Mouse (Mus musculus): Measurements from ENCODE around the gene Pin4.
"Not testable (repeated sequence)": the region's sequence is repeated elsewhere in the genome, so short reads cannot be mapped to it uniquely, and the experiment has no call there.

The Pin4 gene

GRCm38 (mm10) chrX:102119042-102119864 lies at the start of gene Pin4:
Pin4 (plus strand) TSS chrX:102119447.
- DNase-seq (ENCODE audit: low spot score in 2 of 2): peak; percentile 89 to 93

GRCm38 (mm10) chrX:102070591-102071471 lies 48.4 kb upstream of the Pin4 start, which contains the start of gene Rtl5:
Rtl5 (minus strand) TSS chrX:102071304.
- peak in 1 of 2 experiments; percentile 6 for DNase-seq (ENCODE audit: low spot score in 2 of 2)

- DNase-seq (ENCODE audit: low spot score in 2 of 2): no peak
Observed at GRCm38 (mm10) chrX:102071517-102071916, 47.7 kb upstream of the Pin4 start.

GRCm38 (mm10) chrX:102073605-102074325 lies 45.5 kb upstream of the Pin4 start:
- no peak for DNase-seq (ENCODE audit: low spot score in 2 of 2)

GRCm38 (mm10) chrX:102074435-102074834 lies 44.8 kb upstream of the Pin4 start:
- no peak for DNase-seq (ENCODE audit: low spot score in 2 of 2)

GRCm38 (mm10) chrX:102075158-102075557 lies 44.1 kb upstream of the Pin4 start:
- no peak for DNase-seq (ENCODE audit: low spot score in 2 of 2)

GRCm38 (mm10) chrX:102076886-102077765 lies 42.1 kb upstream of the Pin4 start:
- no peak for DNase-seq (ENCODE audit: low spot score in 2 of 2)

GRCm38 (mm10) chrX:102081076-102081475 lies 38.2 kb upstream of the Pin4 start:
- no peak for DNase-seq (ENCODE audit: low spot score in 2 of 2)

GRCm38 (mm10) chrX:102081573-102082279 lies 37.5 kb upstream of the Pin4 start:
- DNase-seq (ENCODE audit: low spot score in 2 of 2): no peak

GRCm38 (mm10) chrX:102082340-102082739 lies 36.9 kb upstream of the Pin4 start:
- no peak for DNase-seq (ENCODE audit: low spot score in 2 of 2)

GRCm38 (mm10) chrX:102085798-102086443 lies 33.3 kb upstream of the Pin4 start:
- no peak for DNase-seq (ENCODE audit: low spot score in 2 of 2)

- no peak for DNase-seq (ENCODE audit: low spot score in 2 of 2)
Observed at GRCm38 (mm10) chrX:102090605-102091004, 28.6 kb upstream of the Pin4 start.

GRCm38 (mm10) chrX:102094381-102094904 lies 24.8 kb upstream of the Pin4 start:
- no peak for DNase-seq (ENCODE audit: low spot score in 2 of 2)

GRCm38 (mm10) chrX:102101886-102102285 lies 17.4 kb upstream of the Pin4 start:
- DNase-seq (ENCODE audit: low spot score in 2 of 2): no peak

- not testable (repeated sequence) for DNase-seq (ENCODE audit: low spot score in 2 of 2)
Observed at GRCm38 (mm10) chrX:102103830-102104229, 15.4 kb upstream of the Pin4 start.

GRCm38 (mm10) chrX:102109349-102109748 lies 9.9 kb upstream of the Pin4 start:
- not testable (repeated sequence) for DNase-seq (ENCODE audit: low spot score in 2 of 2)

- DNase-seq (ENCODE audit: low spot score in 2 of 2): no peak
Observed at GRCm38 (mm10) chrX:102115676-102116075, 3.6 kb upstream of the Pin4 start.

GRCm38 (mm10) chrX:102121321-102121720 lies 2.1 kb downstream of the Pin4 start:
- DNase-seq (ENCODE audit: low spot score in 2 of 2): no peak

GRCm38 (mm10) chrX:102141157-102141556 lies 21.9 kb downstream of the Pin4 start:
- DNase-seq (ENCODE audit: low spot score in 2 of 2): no peak

Measured in natural killer cell, adult 2 months (primary cell).